Mouse (Mus musculus) layer of hippocampus, postnatal 10 days (tissue): Measurements from ENCODE around the gene Traf1. TPM values are rescaled to one million over a fixed set of nuclear protein-coding genes. Genes with fewer than 3 reads are reported as not detected.

Experiments used
- DNase-seq, 2 experiments: peaks; one replicate each; pipeline ENCODE4 v3.0.0; 2021; ENCODE audit warnings: low spot score in 2 of 2
- total RNA-seq, 2 experiments: library from RNA; stranded (reverse); gene quantifications; 2 replicates each; pipeline ENCODE4 v1.2.3; 2021

The Traf1 gene
- total RNA-seq, 2 experiments from 2014 or later: 0.94 to 2.4 TPM

GRCm38 (mm10) chr2:34969166-34969565 lies 7.6 kb upstream of the Traf1 start:
- peak in 1 of 2 experiments; percentile 45 for DNase-seq

GRCm38 (mm10) chr2:34966243-34966934 lies 4.8 kb upstream of the Traf1 start:
- no peak for DNase-seq

- DNase-seq: no peak
Observed at GRCm38 (mm10) chr2:34965806-34966205, 4.2 kb upstream of the Traf1 start.

DNA sequence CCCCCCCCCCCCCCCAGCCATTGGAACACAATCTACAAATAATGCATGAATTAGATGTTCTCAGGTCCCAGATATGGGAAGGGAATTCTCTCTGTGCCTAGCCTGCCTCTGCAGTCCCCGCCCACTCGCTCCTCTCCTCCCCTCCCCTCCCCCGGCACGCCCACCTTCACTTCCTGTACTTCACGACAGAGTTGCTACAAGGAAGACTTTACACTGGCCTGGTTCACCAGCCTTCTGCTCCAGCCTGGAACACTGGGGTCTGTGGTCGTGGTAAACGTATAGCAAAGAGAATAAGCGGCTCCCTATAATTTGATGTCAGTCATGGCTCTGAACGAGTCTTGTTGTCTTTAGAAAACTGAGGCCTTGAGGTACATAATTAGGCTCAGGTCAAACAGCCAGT lies 3.7 kb upstream of the Traf1 start:
- no peak for DNase-seq

GRCm38 (mm10) chr2:34964651-34965050 lies 3.1 kb upstream of the Traf1 start:
- DNase-seq: no peak

- no peak for DNase-seq
Observed at GRCm38 (mm10) chr2:34964230-34964629, 2.7 kb upstream of the Traf1 start.

DNA sequence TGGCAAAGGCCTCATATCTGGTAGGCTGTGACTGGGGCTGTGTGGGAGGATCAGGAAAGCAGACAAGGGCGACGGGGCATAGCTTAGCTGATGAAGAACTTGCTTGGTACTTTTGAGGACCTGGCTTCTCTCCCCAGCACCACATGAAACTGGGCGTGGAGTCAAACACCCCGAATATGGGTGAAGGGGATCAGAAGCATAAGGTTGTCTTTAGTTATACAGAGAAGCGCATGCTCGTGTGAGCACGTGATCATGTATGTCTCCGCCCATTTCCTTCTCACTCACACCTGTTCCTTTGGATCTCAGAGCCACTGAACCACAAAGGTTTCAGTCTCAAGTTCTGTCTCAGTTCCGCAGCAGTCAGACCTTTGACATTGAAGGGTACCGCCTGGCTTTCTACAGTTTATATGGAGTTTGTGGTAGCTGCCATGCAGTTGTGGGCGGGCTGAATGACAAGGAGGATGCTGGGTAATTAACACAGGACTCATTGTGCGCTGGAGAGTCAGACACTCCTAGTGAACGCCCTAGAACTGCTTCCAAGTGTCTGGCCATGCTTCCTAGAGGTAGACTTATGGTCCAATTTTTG lies 1.9 kb upstream of the Traf1 start:
- DNase-seq: no peak

DNA sequence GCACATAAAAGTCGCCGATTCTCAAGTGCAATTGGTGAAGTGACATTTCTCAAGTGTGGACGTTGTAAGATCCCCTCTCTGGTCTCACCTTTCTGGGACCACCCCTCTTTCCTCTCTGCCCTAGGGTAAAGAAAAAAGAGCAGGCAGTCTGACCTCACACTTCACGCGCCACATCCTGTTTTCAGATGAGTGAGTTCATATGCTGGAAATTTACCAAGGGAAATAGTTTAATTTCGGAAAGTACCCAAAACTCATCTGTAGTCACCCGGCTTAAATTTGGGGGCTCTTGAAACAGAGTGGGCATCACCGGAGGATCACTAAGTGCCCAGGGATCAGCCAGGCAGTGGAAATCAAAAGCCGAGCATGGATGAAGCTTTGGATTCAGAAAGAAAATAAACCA lies 1.3 kb upstream of the Traf1 start:
- no peak for DNase-seq

GRCm38 (mm10) chr2:34962211-34962610 lies 639 bp upstream of the Traf1 start:
- DNase-seq: no peak

DNA sequence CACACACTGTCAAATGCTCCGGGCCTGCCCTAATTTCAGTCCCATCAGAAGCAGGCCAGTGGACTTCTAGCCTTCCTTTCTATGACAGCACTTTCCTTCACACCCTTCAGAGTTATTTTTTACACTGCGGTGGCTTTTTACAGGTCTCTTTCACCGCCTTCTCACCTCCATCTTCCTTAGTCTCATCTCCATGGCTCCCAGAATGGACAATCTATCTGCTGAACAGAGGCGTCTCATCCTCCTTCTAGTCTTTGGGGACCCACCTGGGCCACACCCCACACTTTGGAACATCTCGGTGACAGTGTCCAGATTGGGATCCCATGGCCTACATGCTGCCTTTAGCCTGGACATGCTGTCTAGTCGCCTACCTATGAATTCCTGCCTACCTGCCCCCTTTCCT lies 606 bp downstream of the Traf1 start:
- no peak for DNase-seq

GRCm38 (mm10) chr2:34960466-34960865 lies 1.1 kb downstream of the Traf1 start:
- DNase-seq: no peak

DNA sequence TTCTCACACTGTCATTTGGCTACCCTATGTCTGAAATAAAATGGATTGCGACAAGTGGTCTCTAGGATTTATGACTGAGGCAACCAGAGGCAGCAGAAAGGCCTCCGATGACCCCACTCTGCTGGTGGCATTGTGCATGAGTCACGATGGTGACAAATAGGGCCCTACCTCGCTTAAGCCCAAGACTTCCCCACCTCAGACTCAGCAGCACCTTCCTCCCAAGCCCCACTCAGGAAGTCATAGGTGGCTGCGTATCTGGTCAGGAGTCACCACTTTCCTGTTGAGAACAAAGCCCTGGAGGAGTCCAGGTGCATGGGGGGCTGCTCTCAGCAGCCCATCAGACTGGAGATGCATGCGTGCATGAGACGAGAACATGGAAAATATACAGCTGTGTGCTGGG lies 3.0 kb downstream of the Traf1 start:
- no peak for DNase-seq

- DNase-seq: no peak
Observed at GRCm38 (mm10) chr2:34958036-34958435, 3.5 kb downstream of the Traf1 start.

DNA sequence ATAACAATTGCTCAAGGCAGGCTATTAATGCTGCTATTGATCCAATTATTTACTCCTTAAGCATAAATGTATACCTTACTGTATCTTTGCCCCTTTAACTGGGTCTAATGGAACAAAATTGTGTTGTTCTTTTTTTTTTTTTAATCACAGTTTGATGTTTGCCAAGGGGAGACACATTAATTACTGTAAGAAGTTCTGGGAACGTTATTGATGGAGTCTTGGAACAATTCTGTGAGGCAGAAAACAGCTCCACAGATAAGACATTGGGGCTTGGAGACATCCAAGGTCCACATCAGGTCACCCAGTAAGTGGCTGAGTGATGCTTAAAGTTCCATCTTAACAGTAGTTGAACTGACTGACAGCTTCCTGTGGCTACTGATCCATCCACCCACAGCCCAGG lies 4.2 kb downstream of the Traf1 start:
- DNase-seq: no peak

- DNase-seq: no peak
Observed at GRCm38 (mm10) chr2:34956941-34957340, 4.6 kb downstream of the Traf1 start.

DNA sequence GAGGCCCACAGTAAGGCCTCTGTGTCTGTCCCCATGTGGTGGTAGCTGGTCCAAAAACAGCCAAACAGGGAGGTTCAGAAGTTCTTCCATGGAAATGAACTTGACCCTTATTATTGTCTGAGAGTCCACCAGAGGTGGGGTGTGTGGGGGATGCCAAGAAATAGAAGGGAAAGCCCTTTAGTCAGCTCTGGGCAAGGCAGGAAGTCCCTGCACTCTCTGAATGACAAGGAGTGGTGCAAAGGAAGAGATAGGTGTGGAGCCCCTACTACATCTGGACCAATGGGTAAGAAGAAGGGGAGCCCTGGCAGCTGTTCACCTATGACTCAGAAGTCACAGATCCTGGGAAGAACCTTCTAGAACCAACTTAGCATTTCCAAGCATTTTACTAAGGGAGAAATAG lies 7.2 kb downstream of the Traf1 start:
- no peak for DNase-seq

GRCm38 (mm10) chr2:34953547-34954116 lies 7.9 kb downstream of the Traf1 start:
- DNase-seq: no peak

DNA sequence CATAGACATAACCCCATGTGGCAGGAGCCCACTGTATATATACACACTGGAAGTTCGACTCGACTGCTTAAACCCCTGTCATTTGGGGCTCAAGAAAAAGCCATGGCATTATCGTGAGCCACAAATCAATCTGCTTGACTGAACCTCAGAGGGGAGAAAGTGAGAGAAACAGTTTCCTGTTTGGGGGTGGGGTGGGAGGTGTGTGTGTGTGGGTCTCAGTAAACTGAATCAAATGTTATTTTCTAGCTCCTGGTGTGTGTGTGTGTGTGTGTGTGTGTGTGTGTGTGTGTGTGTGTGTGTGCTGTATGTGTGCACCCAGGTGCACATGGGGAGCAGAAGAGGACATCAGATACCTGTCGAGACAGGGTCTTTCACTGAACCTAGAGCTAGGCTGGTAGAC lies 8.6 kb downstream of the Traf1 start:
- DNase-seq: no peak

DNA sequence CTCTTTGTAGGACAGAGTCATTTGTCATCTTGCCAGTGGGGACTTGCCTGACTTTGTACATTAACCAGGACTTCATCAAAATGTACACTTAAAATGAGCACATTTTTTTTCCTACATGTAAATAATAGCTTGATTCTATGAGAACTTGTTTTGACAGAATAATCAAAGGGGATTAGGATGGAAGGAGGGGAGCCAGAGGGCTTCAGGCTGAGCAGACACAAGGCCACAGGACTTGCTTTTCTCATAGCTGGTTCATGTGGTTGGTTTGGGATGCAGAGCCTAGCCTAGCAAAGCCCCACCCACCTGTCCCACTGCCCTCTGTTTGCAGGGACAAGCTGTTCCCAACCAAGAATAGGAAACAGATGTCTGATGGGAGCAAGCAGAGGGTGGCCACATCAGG lies 10.1 kb downstream of the Traf1 start:
- no peak for DNase-seq

- DNase-seq: no peak
Observed at GRCm38 (mm10) chr2:34948622-34949021, 12.9 kb downstream of the Traf1 start.

DNA sequence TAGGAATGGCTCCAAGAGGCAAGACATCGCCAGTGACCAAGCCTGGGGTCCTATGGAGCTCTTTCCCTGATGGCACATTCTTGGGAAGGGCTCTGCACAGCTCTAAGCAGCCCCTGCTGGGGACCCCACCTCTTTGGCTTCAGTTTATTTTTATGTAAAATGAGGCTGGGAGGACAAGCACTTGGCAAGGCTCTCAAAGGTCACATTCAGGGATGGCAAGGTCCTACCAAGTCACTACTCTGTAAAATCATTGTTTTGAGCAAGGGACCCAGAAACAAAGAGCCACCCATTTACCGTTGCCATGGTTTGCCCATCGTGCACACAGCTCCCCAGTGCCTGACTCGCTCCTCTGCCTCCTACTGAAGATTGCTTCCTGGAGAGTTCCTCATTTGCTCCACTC lies 15.5 kb downstream of the Traf1 start:
- no peak for DNase-seq

- no peak for DNase-seq
Observed at GRCm38 (mm10) chr2:34945580-34945979, 16.0 kb downstream of the Traf1 start.

- DNase-seq: no peak
Observed at GRCm38 (mm10) chr2:34944761-34945160, 16.8 kb downstream of the Traf1 start.
